Mouse (Mus musculus): Measurements from ENCODE around the gene Ptms.

DNA sequence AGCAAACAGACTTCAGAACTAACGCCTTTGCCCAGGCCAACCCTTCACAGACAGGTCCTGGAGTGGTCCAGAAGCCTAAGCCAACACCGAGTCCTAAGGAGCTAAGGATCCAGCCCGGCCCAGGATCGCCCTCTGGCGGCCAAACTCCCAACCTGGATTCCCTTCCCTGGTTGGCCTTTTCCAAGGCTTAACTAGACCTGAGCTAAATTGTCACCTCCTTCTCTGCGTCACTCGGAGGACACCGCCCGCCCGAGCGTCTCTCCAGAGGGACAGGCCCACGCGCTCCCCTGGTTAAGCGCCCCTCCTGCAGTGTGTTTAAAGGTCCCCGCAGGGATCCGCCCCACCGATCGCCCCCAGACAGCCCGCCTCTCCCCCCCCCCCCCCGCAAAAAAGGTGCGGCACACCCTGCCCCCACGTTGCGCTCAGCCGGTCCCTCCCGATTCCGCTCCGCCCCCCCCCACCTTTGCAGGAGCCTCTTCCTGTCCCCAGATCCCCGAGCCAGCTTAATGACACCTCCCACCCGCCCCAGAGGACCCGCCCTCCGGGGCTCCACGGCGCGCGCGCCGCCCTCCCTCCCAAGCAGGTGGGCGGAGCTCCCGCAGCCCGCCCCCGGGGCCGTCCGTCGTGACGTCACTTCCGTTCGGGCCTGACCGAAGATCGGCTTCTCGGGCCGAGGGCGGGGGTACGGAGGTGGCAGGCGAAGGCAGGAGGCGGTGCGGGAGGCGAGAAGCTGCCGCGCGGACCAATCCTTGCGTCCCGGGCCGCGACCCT lies 11.0 kb upstream of the Ptms start, which contains the start of gene Mlf2:
- TF ChIP-seq CTCF (IDR thresholded peaks at IDR 0.05; ENCODE audit: low read depth), result peak; percentile 100
- TF ChIP-seq EP300 (optimal IDR thresholded peaks at IDR 0.05), result no peak
